Mouse (Mus musculus): ENCODE data around the gene Svep1.

- TF ChIP-seq MYOD1 (IDR thresholded peaks at IDR 0.05; ENCODE audit: control insufficient read depth, insufficient read length, low read depth): no peak
- TF ChIP-seq CTCF (IDR thresholded peaks at IDR 0.05; ENCODE audit: control insufficient read depth, insufficient read depth, insufficient read length): no peak
- no peak for TF ChIP-seq USF1 (IDR thresholded peaks at IDR 0.05; ENCODE audit: low read depth)
Observed at GRCm38 (mm10) chr4:58127024-58127423, 79.6 kb downstream of the Svep1 start.
